Mouse (Mus musculus): ENCODE measurements around the gene Larp7. TPM values are rescaled to one million over a fixed set of nuclear protein-coding genes. Genes with fewer than 3 reads are reported as not detected.

Gene Larp7
- polyA plus RNA-seq, 1 experiment from 2014 or later, result 33.9 TPM

GRCm38 (mm10) chr3:127507878-127508783, 45.0 kb downstream of the Larp7 start:
- ATAC-seq (replicated peaks), result peak; percentile 46; the same call in 1 of the 2 replicates
- no peaks in the 10 kb centered on the region for H3K9me3 ChIP-seq
- no peaks in the 10 kb centered on the region for H3K27me3 ChIP-seq
- no peak overlapping the region for H3K9ac ChIP-seq (replicated peaks)
- H3K4me3 ChIP-seq, result no peak overlapping the region
- H3K36me3 ChIP-seq, result no peaks in the 10 kb centered on the region
- peaks cover 9% of the 10 kb centered on the region; the same call in 1 of the 2 replicates for H3K4me1 ChIP-seq
- no peak overlapping the region for H3K4me2 ChIP-seq (replicated peaks)
- H3K27ac ChIP-seq (replicated peaks), result 0 out of 2 replicates have a peak overlapping the region, but pooled peaks have one; percentile 19
- WGBS, result 58% methylated on average over 15 of the region's 15 CpGs

GRCm38 (mm10) chr3:127498742-127499400, 54.3 kb downstream of the Larp7 start, which contains the start of gene Ank2:
Ank2 (minus strand) TSS chr3:127499350.
- Histone ChIP-seq H3K4me3 (peak within 1 kb of the TSS; percentile 59), H3K27ac (replicated peaks) (peak within 1 kb of the TSS; percentile 73), H3K4me2 (replicated peaks) (peak within 1 kb of the TSS; percentile 88), H3K4me1 (peaks cover 17% of the 10 kb centered on the region), H3K27me3 (peaks cover 3% of the 10 kb centered on the region; the same call in 1 of the 2 replicates), H3K9ac (replicated peaks) (peak within 1 kb of the TSS; percentile 82), H3K36me3 (no peaks in the 10 kb centered on the region), H3K9me3 (no peaks in the 10 kb centered on the region)
- under 1% methylated on average over 55 of the region's 62 CpGs for WGBS
- peak; percentile 81 for ATAC-seq (replicated peaks)

- Histone ChIP-seq H3K9ac (replicated peaks) (peak overlapping the region; percentile 82), H3K36me3 (no peaks in the 10 kb centered on the region), H3K27me3 (peaks cover 3% of the 10 kb centered on the region; the same call in 1 of the 2 replicates), H3K9me3 (no peaks in the 10 kb centered on the region), H3K4me3 (peak overlapping the region; percentile 59), H3K4me2 (replicated peaks) (peak overlapping the region; percentile 88), H3K27ac (replicated peaks) (peak overlapping the region; percentile 73; the same call in 1 of the 2 replicates), H3K4me1 (peaks cover 17% of the 10 kb centered on the region)
- ATAC-seq (replicated peaks), result peak; percentile 84
- WGBS, result under 1% methylated on average over 23 of the region's 23 CpGs
These were observed 54.9 kb downstream of the Larp7 start for GRCm38 (mm10) chr3:127498197-127498741.

GRCm38 (mm10) chr3:127492663-127493062, 60.5 kb downstream of the Larp7 start:
- H3K27ac ChIP-seq (replicated peaks), result no peak overlapping the region
- no peak overlapping the region for H3K4me3 ChIP-seq
- no peak overlapping the region for H3K4me2 ChIP-seq (replicated peaks)
- 88% methylated on average over 3 of the region's 3 CpGs for WGBS
- ATAC-seq (replicated peaks), result no peak
- no peak overlapping the region for H3K9ac ChIP-seq (replicated peaks)
- H3K27me3 ChIP-seq, result no peaks in the 10 kb centered on the region
- no peaks in the 10 kb centered on the region for H3K36me3 ChIP-seq
- H3K4me1 ChIP-seq, result peaks cover 2% of the 10 kb centered on the region
- no peaks in the 10 kb centered on the region for H3K9me3 ChIP-seq

- H3K27me3 ChIP-seq, result no peaks in the 10 kb centered on the region
- H3K4me2 ChIP-seq (replicated peaks), result no peak overlapping the region
- no peak overlapping the region for H3K9ac ChIP-seq (replicated peaks)
- ATAC-seq (replicated peaks), result 0 out of 2 replicates have a peak, but pooled peaks have one; percentile 23
- H3K36me3 ChIP-seq, result no peaks in the 10 kb centered on the region
- WGBS, result 41% methylated on average over 7 of the region's 7 CpGs
- H3K9me3 ChIP-seq, result no peaks in the 10 kb centered on the region
- peaks cover 9% of the 10 kb centered on the region for H3K4me1 ChIP-seq
- H3K27ac ChIP-seq (replicated peaks), result peak overlapping the region; percentile 33; the same call in 1 of the 2 replicates
- no peak overlapping the region for H3K4me3 ChIP-seq
These were observed 65.8 kb downstream of the Larp7 start for GRCm38 (mm10) chr3:127487302-127487701.

MicroRNAs encoded within 50 kb of the gene (microRNA counts, 519-probe panel; counts per million panel counts)
- microRNA mmu-miR-302a (520 counts per million, percentile 2 among the panel's probes with 10 or more counts), microRNA mmu-miR-302b (not detected), microRNA mmu-miR-302c (not detected), microRNA mmu-miR-302d (1,615 counts per million, percentile 10 among the panel's probes with 10 or more counts), microRNA mmu-miR-367 (2,502 counts per million, percentile 53 among the panel's probes with 10 or more counts)

Small RNA genes lying within 50 kb of the gene (microRNA-seq; reads per million reads assigned to microRNA genes)
- gene Mir302a (112 reads per million, percentile 55 among the genes with 10 or more reads in this experiment), gene Mir302b (60.8 reads per million, percentile 46 among the genes with 10 or more reads in this experiment), gene Mir302c (6.2 reads per million, percentile 21 among the genes with 10 or more reads in this experiment), gene Mir302d (94.0 reads per million, percentile 53 among the genes with 10 or more reads in this experiment), gene Mir367 (not detected)

Other genes with a start within 250 kb of the Larp7 start
- gene Ank2, start 54.0 kb downstream of the Larp7 start, polyA plus RNA-seq (2015; fragmentation: Nextera tagmentation; extraction: Ambion mirVana), result 158 and 159 TPM in 2 replicates
- 5.1 and 6.0 TPM in 2 replicates for gene Zgrf1, start 140 bp upstream of the Larp7 start, polyA plus RNA-seq (2015; fragmentation: Nextera tagmentation; extraction: Ambion mirVana)
- 89.7 and 111 TPM in 2 replicates for gene Neurog2, start 79.8 kb upstream of the Larp7 start, polyA plus RNA-seq (2015; fragmentation: Nextera tagmentation; extraction: Ambion mirVana)
- gene Alpk1, start 227.2 kb upstream of the Larp7 start, polyA plus RNA-seq (2015; fragmentation: Nextera tagmentation; extraction: Ambion mirVana), result 0.78 and 1.0 TPM in 2 replicates
- 4.8 and 5.5 TPM in 2 replicates for gene Tifa, start 236.5 kb upstream of the Larp7 start, polyA plus RNA-seq (2015; fragmentation: Nextera tagmentation; extraction: Ambion mirVana)

Data from forebrain, embryonic 15.5 days (tissue).